Mouse (Mus musculus) hindbrain, embryonic 11.5 days (tissue): ENCODE measurements around the gene Egflam. TPM values are rescaled to one million over a fixed set of nuclear protein-coding genes. Genes with fewer than 3 reads are reported as not detected.

ENCODE experiments used
- ATAC-seq: fragments of 200-750 bp; cut with Nextera tagmentation; 2 replicates; pipeline ENCODE4 v1.8.0; 2017; ENCODE audit warnings: mild to moderate bottlenecking, moderate TSS enrichment, moderate library complexity; ENCODE audit not compliant: low FRiP score
- DNase-seq: peaks from one replicate; pipeline ENCODE4 v3.0.0-alpha.2; 2015; ENCODE audit warnings: low spot score
- H3K27ac ChIP-seq: fragments of 300-500 bp; sonication (generic); 2 replicates; pipeline ENCODE4 v1.5.1; 2014; ENCODE audit warnings: mild to moderate bottlenecking, low read depth, low read length
- H3K27me3 ChIP-seq: fragments of 300-500 bp; sonication (generic); 2 replicates; pipeline ENCODE4 v1.6.1; 2014; ENCODE audit warnings: mild to moderate bottlenecking, low read length, moderate library complexity, mixed read lengths; ENCODE audit not compliant: control insufficient read depth, insufficient read depth
- H3K36me3 ChIP-seq: fragments of 300-500 bp; sonication (generic); 2 replicates; pipeline ENCODE4 v1.6.1; 2014; ENCODE audit warnings: mild to moderate bottlenecking, low read length, moderate library complexity, mixed read lengths; ENCODE audit not compliant: control insufficient read depth, insufficient read depth
- H3K4me1 ChIP-seq: fragments of 300-500 bp; sonication (generic); replicated peaks from 2 replicates; pipeline ENCODE4 v1.6.1; 2014; ENCODE audit warnings: low read length, mixed read lengths; ENCODE audit not compliant: control insufficient read depth, insufficient read depth
- H3K4me2 ChIP-seq: fragments of 300-500 bp; sonication (generic); replicated peaks from 2 replicates; pipeline ENCODE4 v1.6.1; 2014; ENCODE audit warnings: mild to moderate bottlenecking, low read depth, low read length
- H3K4me3 ChIP-seq: fragments of 300-500 bp; sonication (generic); 2 replicates; pipeline ENCODE4 v1.5.1; 2014; ENCODE audit warnings: low read depth, low read length
- H3K9ac ChIP-seq: fragments of 300-500 bp; sonication (generic); 2 replicates; pipeline ENCODE4 v1.6.1; 2014; ENCODE audit warnings: low read depth, low read length
- H3K9me3 ChIP-seq: fragments of 300-500 bp; sonication (generic); 2 replicates; pipeline ENCODE4 v1.6.1; 2016; ENCODE audit warnings: low read length; ENCODE audit not compliant: control insufficient read depth
- WGBS: fragments of 180-500 bp; shearing (Covaris S2); extraction: QIAGEN DNeasy Blood & Tissue Kit; methylation state at CpG from one replicate; pipeline ENCODE4 v1.1.7; 2014; 5-methylcytosine and 5-hydroxymethylcytosine counted together
- polyA plus RNA-seq: library from polyadenylated mRNA; unstranded; fragments of >200 nt; fragmentation: Nextera tagmentation; extraction: Ambion mirVana; gene quantifications from 2 replicates; pipeline ENCODE4 v1.2.1, GENCODE M21; 2014

Gene Egflam
- polyA plus RNA-seq, 1 experiment from 2014 or later: 8.4 TPM

DNA sequence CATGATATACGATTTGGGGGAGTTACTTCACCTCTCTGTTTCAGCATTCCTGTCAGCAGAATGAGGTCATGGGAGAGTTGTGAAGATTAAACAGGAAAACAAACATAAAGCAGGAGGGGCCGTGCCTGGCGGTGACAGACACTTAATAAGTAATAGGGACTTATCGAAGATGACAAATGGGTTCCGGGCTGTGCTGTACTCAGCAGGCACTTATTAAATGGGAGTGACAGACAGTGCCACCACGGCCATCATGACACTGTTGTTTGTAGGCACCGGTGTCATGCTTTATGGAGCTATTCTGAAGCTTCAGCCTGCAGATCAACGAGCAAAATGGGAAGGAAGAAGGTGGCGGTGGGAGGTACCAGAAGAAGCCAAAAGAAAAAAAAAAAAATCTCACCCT, 82.7 kb downstream of the Egflam start:
- H3K9me3 ChIP-seq: no peaks in the 10 kb centered on the region
- 84% methylated on average over 9 of the region's 9 CpGs for WGBS
- DNase-seq: no peak
- H3K4me1 ChIP-seq: no peaks in the 10 kb centered on the region
- H3K4me2 ChIP-seq: no peak overlapping the region
- no peak overlapping the region for H3K9ac ChIP-seq
- H3K27me3 ChIP-seq: no peaks in the 10 kb centered on the region
- H3K36me3 ChIP-seq: no peaks in the 10 kb centered on the region
- no peak overlapping the region for H3K27ac ChIP-seq
- no peak for ATAC-seq
- no peak overlapping the region for H3K4me3 ChIP-seq

DNA sequence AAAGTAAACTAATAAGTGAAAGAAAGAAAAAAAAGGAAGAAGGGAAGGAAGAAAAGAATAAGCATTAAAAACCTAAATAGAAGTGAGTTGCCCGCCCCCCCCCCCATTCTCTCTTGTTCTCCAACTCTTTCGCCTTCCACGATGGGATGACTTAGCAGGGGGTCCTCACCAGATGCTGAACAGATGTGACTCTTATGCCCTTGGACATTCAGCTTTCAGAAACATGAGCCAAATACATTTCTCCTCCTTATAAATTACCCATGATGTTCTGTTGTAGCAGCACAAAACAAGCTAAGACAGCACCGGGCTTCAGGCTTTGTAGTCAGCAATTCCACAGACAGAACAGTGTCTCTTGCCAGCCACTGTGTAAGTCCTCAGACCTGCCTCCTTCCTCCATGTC, 89.5 kb downstream of the Egflam start:
- no peak overlapping the region for H3K27ac ChIP-seq
- H3K36me3 ChIP-seq: no peaks in the 10 kb centered on the region
- H3K4me1 ChIP-seq: no peaks in the 10 kb centered on the region
- H3K4me2 ChIP-seq: no peak overlapping the region
- no peak for ATAC-seq
- no peak overlapping the region for H3K4me3 ChIP-seq
- no peak overlapping the region for H3K9ac ChIP-seq
- no peaks in the 10 kb centered on the region for H3K9me3 ChIP-seq
- DNase-seq: no peak
- WGBS: 78% methylated on average over 4 of the region's 4 CpGs
- H3K27me3 ChIP-seq: no peaks in the 10 kb centered on the region

- Histone ChIP-seq H3K4me3 (no peak overlapping the region), H3K27me3 (no peaks in the 10 kb centered on the region), H3K9ac (no peak overlapping the region), H3K36me3 (no peaks in the 10 kb centered on the region), H3K4me2 (no peak overlapping the region), H3K9me3 (no peaks in the 10 kb centered on the region), H3K4me1 (no peaks in the 10 kb centered on the region), H3K27ac (no peak overlapping the region)
- ATAC-seq (no peak), DNase-seq (no peak)
- 85% methylated on average over 1 of the region's 1 CpGs for WGBS
Measured at GRCm38 (mm10) chr15:7299892-7300291, 98.3 kb downstream of the Egflam start.

DNA sequence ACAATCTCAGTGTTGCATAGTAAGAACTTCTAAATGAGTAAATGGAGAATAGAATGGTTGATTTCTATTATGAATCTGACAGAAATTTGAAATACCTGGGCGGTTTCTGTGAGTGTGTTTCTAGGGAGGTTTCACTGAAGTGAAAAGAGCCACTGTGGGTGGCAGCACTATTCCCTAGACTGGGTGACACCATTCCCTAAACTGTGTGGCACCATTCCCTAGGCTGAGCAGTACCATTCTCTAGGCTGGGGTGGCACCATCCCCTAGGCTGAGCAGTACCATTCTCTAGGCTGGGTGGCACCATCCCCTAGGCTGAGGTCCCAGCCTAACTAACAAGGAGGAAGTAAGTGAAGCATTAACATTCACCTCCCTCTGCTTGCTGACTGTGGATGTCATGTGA, 103.0 kb downstream of the Egflam start:
- no peaks in the 10 kb centered on the region for H3K27me3 ChIP-seq
- no peaks in the 10 kb centered on the region for H3K36me3 ChIP-seq
- H3K4me1 ChIP-seq: no peaks in the 10 kb centered on the region
- no peak overlapping the region for H3K4me3 ChIP-seq
- no peak for DNase-seq
- no peak overlapping the region for H3K27ac ChIP-seq
- ATAC-seq: no peak
- 90% methylated on average over 1 of the region's 1 CpGs for WGBS
- no peak overlapping the region for H3K9ac ChIP-seq
- no peak overlapping the region for H3K4me2 ChIP-seq
- H3K9me3 ChIP-seq: no peaks in the 10 kb centered on the region

DNA sequence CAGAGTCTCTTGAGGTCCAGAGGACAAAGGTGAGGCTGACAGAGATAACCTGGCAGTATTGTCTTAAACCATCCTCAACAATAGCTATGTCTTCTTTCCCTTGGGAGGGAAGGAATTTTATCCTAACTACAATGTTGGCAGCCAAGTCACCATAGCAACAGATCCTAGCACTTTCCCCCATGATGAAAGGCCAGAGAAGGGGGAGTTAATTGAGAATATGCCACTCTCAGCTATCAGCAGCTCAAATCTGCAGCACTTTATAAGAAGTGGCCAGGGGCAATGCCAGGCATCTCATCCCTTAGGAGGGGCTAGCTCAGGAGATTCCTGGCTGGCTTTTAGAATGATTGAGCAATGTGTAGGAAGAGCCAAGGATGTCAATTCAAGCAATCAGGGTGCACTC, 105.3 kb downstream of the Egflam start:
- ATAC-seq: no peak
- Histone ChIP-seq H3K9ac (no peak overlapping the region), H3K27me3 (no peaks in the 10 kb centered on the region), H3K4me3 (no peak overlapping the region), H3K4me1 (no peaks in the 10 kb centered on the region), H3K4me2 (no peak overlapping the region), H3K27ac (no peak overlapping the region), H3K9me3 (no peaks in the 10 kb centered on the region), H3K36me3 (no peaks in the 10 kb centered on the region)
- DNase-seq: no peak

DNA sequence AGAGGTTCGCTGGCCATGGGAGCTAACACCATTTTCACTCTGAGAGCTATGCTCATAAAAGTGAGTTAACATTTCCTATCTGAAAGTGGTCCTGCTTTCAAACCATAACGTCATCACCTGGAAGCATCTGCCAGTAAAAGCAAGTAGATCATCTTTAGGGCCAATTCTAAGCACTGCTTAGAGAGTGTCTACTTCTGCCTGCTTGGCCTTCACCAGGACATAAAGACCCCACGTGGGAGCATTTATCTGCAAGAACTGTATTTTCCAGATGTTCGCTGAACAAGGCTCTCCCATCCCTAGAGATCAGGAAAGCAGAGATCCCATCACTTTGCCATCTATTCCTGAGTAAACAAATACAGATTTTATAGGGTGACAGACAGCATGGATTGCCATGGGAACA, 108.2 kb downstream of the Egflam start:
- H3K9ac ChIP-seq: no peak overlapping the region
- no peaks in the 10 kb centered on the region for H3K4me1 ChIP-seq
- ATAC-seq: no peak
- no peak overlapping the region for H3K27ac ChIP-seq
- no peak for DNase-seq
- no peaks in the 10 kb centered on the region for H3K36me3 ChIP-seq
- WGBS: 84% methylated on average over 4 of the region's 4 CpGs
- H3K27me3 ChIP-seq: no peaks in the 10 kb centered on the region
- H3K4me2 ChIP-seq: no peak overlapping the region
- H3K9me3 ChIP-seq: no peaks in the 10 kb centered on the region
- H3K4me3 ChIP-seq: no peak overlapping the region

- Histone ChIP-seq H3K4me3 (no peak overlapping the region), H3K36me3 (no peaks in the 10 kb centered on the region), H3K4me1 (no peaks in the 10 kb centered on the region), H3K4me2 (no peak overlapping the region), H3K9ac (no peak overlapping the region), H3K27me3 (no peaks in the 10 kb centered on the region), H3K27ac (no peak overlapping the region), H3K9me3 (no peaks in the 10 kb centered on the region)
- DNase-seq (no peak), ATAC-seq (no peak)
- WGBS: 69% methylated on average over 14 of the region's 14 CpGs
Measured at GRCm38 (mm10) chr15:7289516-7289915, 108.7 kb downstream of the Egflam start.

GRCm38 (mm10) chr15:7288841-7289424, 109.3 kb downstream of the Egflam start:
- Histone ChIP-seq H3K9me3 (no peaks in the 10 kb centered on the region), H3K9ac (no peak overlapping the region), H3K4me2 (no peak overlapping the region), H3K27me3 (no peaks in the 10 kb centered on the region), H3K4me3 (no peak overlapping the region), H3K4me1 (no peaks in the 10 kb centered on the region), H3K36me3 (no peaks in the 10 kb centered on the region), H3K27ac (no peak overlapping the region)
- WGBS: 53% methylated on average over 4 of the region's 4 CpGs
- no peak for DNase-seq
- ATAC-seq: no peak

GRCm38 (mm10) chr15:7287911-7288310, 110.3 kb downstream of the Egflam start:
- Histone ChIP-seq H3K9ac (no peak overlapping the region), H3K27ac (no peak overlapping the region), H3K4me3 (no peak overlapping the region), H3K4me2 (no peak overlapping the region), H3K27me3 (no peaks in the 10 kb centered on the region), H3K9me3 (no peaks in the 10 kb centered on the region), H3K36me3 (no peaks in the 10 kb centered on the region), H3K4me1 (no peaks in the 10 kb centered on the region)
- 77% methylated on average over 3 of the region's 3 CpGs for WGBS
- DNase-seq (no peak), ATAC-seq (no peak)
